Mouse (Mus musculus) MEL (cell line): ENCODE results near the gene Proca1. TPM values are rescaled to one million over a fixed set of nuclear protein-coding genes. Genes with fewer than 3 reads are reported as not detected.

Source experiments
- DNase-seq: peaks from one replicate; pipeline ENCODE4 v3.0.0; 2011; ENCODE audit warnings: low read depth, low spot score
- H3K27ac ChIP-seq: 2 replicates; pipeline ENCODE4 v1.5.1; 2012; ENCODE audit warnings: low read depth, mild to moderate bottlenecking, control low read depth, low read length, moderate library complexity; ENCODE audit not compliant: control insufficient read depth
- H3K27me3 ChIP-seq, 2 experiments: fragments of 150-350 bp in 1 of 2; sonication (generic) in 1 of 2; 2 replicates each; pipeline ENCODE4 v1.6.1; 2012; ENCODE audit warnings: low read length in 2 of 2, mild to moderate bottlenecking in 2 of 2, improper control_type of control experiment in 1 of 2, moderate library complexity in 1 of 2; ENCODE audit not compliant: insufficient read depth in 2 of 2, control insufficient read depth in 1 of 2
- H3K36me3 ChIP-seq, 2 experiments: 2 replicates each; pipeline ENCODE4 v1.6.1; 2012 to 2014; ENCODE audit warnings: low read length in 2 of 2, improper control_type of control experiment in 1 of 2, inconsistent platforms in 1 of 2, mild to moderate bottlenecking in 1 of 2; ENCODE audit not compliant: insufficient read depth in 2 of 2, control insufficient read depth in 1 of 2
- H3K4me1 ChIP-seq, 2 experiments: fragments of 150-350 bp in 1 of 2; sonication (generic) in 1 of 2; 2 replicates each; pipeline ENCODE4 v1.6.1; 2012; ENCODE audit warnings: low read length in 2 of 2, improper control_type of control experiment in 1 of 2, mild to moderate bottlenecking in 1 of 2; ENCODE audit not compliant: insufficient read depth in 2 of 2, control insufficient read depth in 1 of 2
- H3K4me3 ChIP-seq, 2 experiments: fragments of 150-350 bp in 1 of 2; sonication (generic) in 1 of 2; 2 replicates each; pipeline ENCODE4 v1.5.1; 2012; ENCODE audit warnings: low read depth in 2 of 2, low read length in 2 of 2, mild to moderate bottlenecking in 2 of 2, moderate library complexity in 2 of 2, control low read depth in 1 of 2, improper control_type of control experiment in 1 of 2; ENCODE audit not compliant: control insufficient read depth in 1 of 2, insufficient read depth in 1 of 2
- H3K79me2 ChIP-seq: 2 replicates; pipeline ENCODE4 v1.6.1; 2012; ENCODE audit warnings: mild to moderate bottlenecking, low read length, moderate library complexity; ENCODE audit not compliant: control insufficient read depth, poor library complexity, insufficient read depth
- H3K9ac ChIP-seq: 2 replicates; pipeline ENCODE4 v1.6.1; 2012; ENCODE audit warnings: low read depth, mild to moderate bottlenecking, control low read depth, low read length, moderate library complexity; ENCODE audit not compliant: control insufficient read depth, poor library complexity, severe bottlenecking
- H3K9me3 ChIP-seq: fragments of 150-350 bp; sonication (generic); replicated peaks from 2 replicates; pipeline ENCODE4 v1.6.1; 2012; ENCODE audit warnings: mild to moderate bottlenecking, low read length, improper control_type of control experiment, moderate library complexity; ENCODE audit not compliant: insufficient read depth
- CHD1 ChIP-seq: IDR thresholded peaks from 2 replicates; pipeline ENCODE4 v1.6.1; 2012; ENCODE audit warnings: low read depth, mild to moderate bottlenecking, inconsistent platforms, low read length, improper control_type of control experiment
- EP300 ChIP-seq, 2 experiments: IDR thresholded peaks; 2 replicates each; pipeline ENCODE4 v1.6.1; 2011; ENCODE audit warnings: improper control_type of control experiment in 2 of 2, low read length in 2 of 2, low read depth in 1 of 2, mild to moderate bottlenecking in 1 of 2
- ETS1 ChIP-seq: IDR thresholded peaks from 2 replicates; pipeline ENCODE4 v1.6.1; 2012; ENCODE audit warnings: low read depth, mild to moderate bottlenecking, inconsistent platforms, low read length, improper control_type of control experiment, moderate library complexity
- GATA1 ChIP-seq: IDR thresholded peaks from 2 replicates; pipeline ENCODE4 v1.6.1; 2011; ENCODE audit warnings: low read depth, low read length, improper control_type of control experiment
- HCFC1 ChIP-seq: IDR thresholded peaks from 2 replicates; pipeline ENCODE4 v1.6.1; 2012; ENCODE audit warnings: low read depth, mild to moderate bottlenecking, inconsistent platforms, low read length, improper control_type of control experiment, moderate library complexity
- KAT2A ChIP-seq: conservative IDR thresholded peaks from 2 replicates; pipeline ENCODE4 v1.6.1; 2012; ENCODE audit warnings: low read depth, low read length, improper control_type of control experiment, inconsistent platforms
- MAFK ChIP-seq: IDR thresholded peaks from 2 replicates; pipeline ENCODE4 v1.6.1; 2011; ENCODE audit warnings: low read depth, mild to moderate bottlenecking, low read length, improper control_type of control experiment, borderline replicate concordance
- MAX ChIP-seq: IDR thresholded peaks from 2 replicates; pipeline ENCODE4 v1.6.1; 2011; ENCODE audit warnings: low read length, improper control_type of control experiment
- MAZ ChIP-seq: IDR thresholded peaks from 2 replicates; pipeline ENCODE4 v1.6.1; 2012; ENCODE audit warnings: low read depth, mild to moderate bottlenecking, inconsistent platforms, low read length, improper control_type of control experiment
- MEF2A ChIP-seq: IDR thresholded peaks from 2 replicates; pipeline ENCODE4 v1.6.1; 2014; ENCODE audit warnings: low read depth, mild to moderate bottlenecking, inconsistent platforms, low read length, improper control_type of control experiment; ENCODE audit not compliant: poor library complexity, insufficient replicate concordance, severe bottlenecking; ENCODE audit errors: extremely low read depth
- MXI1 ChIP-seq: IDR thresholded peaks from 2 replicates; pipeline ENCODE4 v1.6.1; 2011; ENCODE audit warnings: mild to moderate bottlenecking, low read depth, low read length, improper control_type of control experiment
- MYB ChIP-seq: IDR thresholded peaks from 2 replicates; pipeline ENCODE4 v1.6.1; 2011; ENCODE audit warnings: mild to moderate bottlenecking, low read depth, low read length, improper control_type of control experiment
- NELFE ChIP-seq: IDR thresholded peaks from 2 replicates; pipeline ENCODE4 v1.6.1; 2011; ENCODE audit warnings: low read depth, low read length, improper control_type of control experiment
- POLR2A ChIP-seq, 2 experiments: IDR thresholded peaks; 2 replicates each; pipeline ENCODE4 v1.6.1; 2011 to 2012; ENCODE audit warnings: low read length in 2 of 2, mild to moderate bottlenecking in 2 of 2, control low read depth in 1 of 2, improper control_type of control experiment in 1 of 2, low read depth in 1 of 2, moderate library complexity in 1 of 2; ENCODE audit not compliant: control insufficient read depth in 1 of 2, insufficient read depth in 1 of 2, poor library complexity in 1 of 2
- POLR2AphosphoS2 ChIP-seq: IDR thresholded peaks from 2 replicates; pipeline ENCODE4 v1.6.1; 2011; ENCODE audit warnings: low read length, improper control_type of control experiment
- POLR2AphosphoS5 ChIP-seq: IDR thresholded peaks from 2 replicates; pipeline ENCODE4 v1.6.1; 2012; ENCODE audit warnings: low read depth, borderline replicate concordance, mild to moderate bottlenecking, inconsistent platforms, low read length, moderate library complexity, mixed read lengths
- RAD21 ChIP-seq: IDR thresholded peaks from 2 replicates; pipeline ENCODE4 v1.6.1; 2011; ENCODE audit warnings: mild to moderate bottlenecking, low read depth, low read length, improper control_type of control experiment
- RCOR1 ChIP-seq: IDR thresholded peaks from 2 replicates; pipeline ENCODE4 v1.6.1; 2012; ENCODE audit warnings: low read depth, mild to moderate bottlenecking, inconsistent platforms, low read length, improper control_type of control experiment
- SIN3A ChIP-seq: IDR thresholded peaks from 2 replicates; pipeline ENCODE4 v1.6.1; 2012; ENCODE audit warnings: low read length, improper control_type of control experiment, inconsistent platforms
- SMC3 ChIP-seq: IDR thresholded peaks from 2 replicates; pipeline ENCODE4 v1.6.1; 2011; ENCODE audit warnings: low read depth, low read length, improper control_type of control experiment
- TAL1 ChIP-seq: IDR thresholded peaks from 2 replicates; pipeline ENCODE4 v1.6.1; 2012; ENCODE audit warnings: mild to moderate bottlenecking, inconsistent platforms, low read length, moderate library complexity, mixed read lengths
- USF1 ChIP-seq: IDR thresholded peaks from 2 replicates; pipeline ENCODE4 v1.6.1; 2014; ENCODE audit warnings: low read depth, mild to moderate bottlenecking, inconsistent platforms, low read length, improper control_type of control experiment, moderate library complexity
- ZKSCAN1 ChIP-seq: IDR thresholded peaks from 2 replicates; pipeline ENCODE4 v1.6.1; 2012; ENCODE audit warnings: low read depth, mild to moderate bottlenecking, inconsistent platforms, low read length, improper control_type of control experiment, moderate library complexity
- polyA plus RNA-seq, 2 experiments: library from polyadenylated mRNA; stranded (reverse) in 1 of 2; unstranded in 1 of 2; fragments of >175 nt in 1 of 2; fragments of >200 nt in 1 of 2; gene quantifications; 2 replicates each; pipeline versions ENCODE4 v1.2.1 to v1.2.4; 2012; ENCODE audit warnings: low replicate concordance in 2 of 2, low read depth in 1 of 2; ENCODE audit not compliant: insufficient read length in 2 of 2, insufficient read depth in 1 of 2, missing spikeins in 1 of 2
- total RNA-seq: library from RNA; depleted of rRNA; stranded (reverse); fragments of 300-350 nt; gene quantifications from 2 replicates; pipeline ENCODE4 v1.2.3, GENCODE M21; 2012

Proca1 gene
- total and polyA plus RNA-seq, 3 experiments: 0.15 to 0.54 TPM; not detected in 1

GRCm38 (mm10) chr11:78161169-78161568 lies 32.0 kb upstream of the Proca1 start:
- Histone ChIP-seq H3K4me3 (no peak overlapping the region), H3K36me3 (peaks cover 0 to 6% of the 10 kb centered on the region in 2 experiments; a peak in 2 of 4 replicates), H3K27ac (no peak overlapping the region), H3K9ac (no peak overlapping the region), H3K9me3 (no peaks in the 10 kb centered on the region), H3K27me3 (no peaks in the 10 kb centered on the region), H3K4me1 (peaks cover 2 to 12% of the 10 kb centered on the region in 2 experiments), H3K79me2 (peaks cover 13% of the 10 kb centered on the region)
- no peak for DNase-seq
- TF ChIP-seq EP300 (IDR thresholded peaks at IDR 0.05; ENCODE audit: low read depth in 1 of 2, low read length in 2 of 2) (no peak), GATA1 (no peak), RAD21 (no peak), MXI1 (no peak), SMC3 (no peak), HCFC1 (no peak)

- H3K79me2 ChIP-seq: peaks cover 13% of the 10 kb centered on the region
- DNase-seq: no peak
- H3K9me3 ChIP-seq: no peaks in the 10 kb centered on the region
- H3K27me3 ChIP-seq: no peaks in the 10 kb centered on the region
- no peak overlapping the region for H3K27ac ChIP-seq
- peaks cover 10 to 20% of the 10 kb centered on the region in 2 experiments for H3K4me1 ChIP-seq
- no peak overlapping the region for H3K9ac ChIP-seq
- H3K4me3 ChIP-seq: no peak overlapping the region
- TF ChIP-seq POLR2AphosphoS2: no peak
- TF ChIP-seq MAZ: no peak
- TF ChIP-seq MAX: no peak
- TF ChIP-seq MAFK: no peak
- TF ChIP-seq TAL1: no peak
- TF ChIP-seq RCOR1: no peak
- no peak for TF ChIP-seq NELFE
- no peak for TF ChIP-seq CHD1
- TF ChIP-seq POLR2AphosphoS5: no peak
- no peak for TF ChIP-seq MEF2A
- no peak for TF ChIP-seq MXI1
- H3K36me3 ChIP-seq: peaks cover 0 to 14% of the 10 kb centered on the region in 2 experiments; a peak in 2 of 4 replicates
These were observed 31.2 kb upstream of the Proca1 start for GRCm38 (mm10) chr11:78161968-78162367.

GRCm38 (mm10) chr11:78162504-78162903 lies 30.7 kb upstream of the Proca1 start:
- Histone ChIP-seq H3K9ac (no peak overlapping the region), H3K36me3 (peaks cover 0 to 14% of the 10 kb centered on the region in 2 experiments; a peak in 2 of 4 replicates), H3K27me3 (no peaks in the 10 kb centered on the region), H3K4me3 (no peak overlapping the region), H3K9me3 (no peaks in the 10 kb centered on the region)
- no peak for DNase-seq
- TF ChIP-seq POLR2AphosphoS5 (no peak), MAFK (no peak), GATA1 (no peak), ZKSCAN1 (no peak), SMC3 (no peak), USF1 (no peak), ETS1 (no peak), POLR2A (IDR thresholded peaks at IDR 0.05; ENCODE audit: control insufficient read depth in 1 of 2, insufficient read depth in 1 of 2, low read depth in 1 of 2, low read length in 2 of 2, poor library complexity in 1 of 2) (no peak), KAT2A (no peak), MYB (no peak), SIN3A (no peak)
- TF ChIP-seq, all 39 proteins: peak for 0
- peaks cover 13% of the 10 kb centered on the region for H3K79me2 ChIP-seq
- peaks cover 11 to 25% of the 10 kb centered on the region in 2 experiments for H3K4me1 ChIP-seq
- H3K27ac ChIP-seq: no peak overlapping the region
